Mouse (Mus musculus) T-cell, adult 66 days (primary cell): ENCODE data around the gene Gm10337. TPM values are rescaled to one million over a fixed set of nuclear protein-coding genes. Genes with fewer than 3 reads are reported as not detected.

Source experiments
- total RNA-seq, 2 experiments: library from RNA; stranded (reverse); gene quantifications; 3 replicates in 1 of 2; 4 replicates in 1 of 2; pipeline ENCODE4 v1.2.4; 2023

Gene Gm10337
- 10 to 100 TPM; 16.4 to 31.6 TPM for total RNA-seq

GRCm38 (mm10) chr15:102503447-102503846 is at the start of gene Gm10337:
Gene Gm10337 (plus strand): TSS chr15:102503722.

GRCm38 (mm10) chr15:102458904-102459317 is 44.6 kb upstream of the Gm10337 start, which contains the start of gene Prr13:
Gene Prr13 (plus strand): TSS chr15:102459028.

GRCm38 (mm10) chr15:102470183-102470604 is 33.3 kb upstream of the Gm10337 start, which contains the start of gene Pcbp2:
Gene Pcbp2 (plus strand): TSS chr15:102470539.

GRCm38 (mm10) chr15:102516728-102517404 is 13.3 kb downstream of the Gm10337 start, which contains the start of gene Map3k12:
Gene Map3k12 (minus strand): TSS chr15:102517064.

GRCm38 (mm10) chr15:102517976-102518858 is 14.7 kb downstream of the Gm10337 start, which contains the start of gene Tarbp2:
Gene Tarbp2 (plus strand): TSS chr15:102518192.

GRCm38 (mm10) chr15:102524892-102525485 is 21.5 kb downstream of the Gm10337 start, which contains the start of gene Npff:
Gene Npff (minus strand): TSS chr15:102524942.

Other genes starting within 250 kb of the Gm10337 start
- gene Rarg, start 246.2 kb upstream of the Gm10337 start, total RNA-seq, result 10 to 100 TPM; 44.9 to 62.2 TPM
- gene Gm9918, start 233.2 kb upstream of the Gm10337 start, total RNA-seq, result not detected
- gene Mfsd5, start 224.3 kb upstream of the Gm10337 start, total RNA-seq, result 10 to 100 TPM; 35.3 to 39.6 TPM
- gene Espl1, start 207.5 kb upstream of the Gm10337 start, total RNA-seq, result 1 to 10 TPM; 5.4 to 6.7 TPM
- 100 to 1,000 TPM; 523 to 527 TPM for gene Pfdn5, start 177.6 kb upstream of the Gm10337 start, total RNA-seq
- 10 to 100 TPM; 65.7 to 81.3 TPM for gene Myg1, start 172.0 kb upstream of the Gm10337 start, total RNA-seq
- gene Aaas, start 153.0 kb upstream of the Gm10337 start, total RNA-seq, result 10 to 100 TPM; 39.7 to 48.7 TPM
- not detected for gene Sp7, start 136.5 kb upstream of the Gm10337 start, total RNA-seq
- 100 to 1,000 TPM; 143 to 147 TPM for gene Sp1, start 97.6 kb upstream of the Gm10337 start, total RNA-seq
- 1 to 10 TPM in 1 of 2 experiments, under 1 TPM in 1; 0.84 to 8.0 TPM for gene Amhr2, start 58.4 kb upstream of the Gm10337 start, total RNA-seq
- 10 to 100 TPM; 53.6 to 64.7 TPM for gene Prr13, start 44.7 kb upstream of the Gm10337 start, total RNA-seq
- 100 to 1,000 TPM; 782 to 825 TPM for gene Pcbp2, start 33.2 kb upstream of the Gm10337 start, total RNA-seq
- 1 to 10 TPM; 4.7 to 4.8 TPM for gene Map3k12, start 13.3 kb downstream of the Gm10337 start, total RNA-seq
- 10 to 100 TPM; 58.8 to 62.3 TPM for gene Tarbp2, start 14.5 kb downstream of the Gm10337 start, total RNA-seq
- gene Npff, start 21.2 kb downstream of the Gm10337 start, total RNA-seq, result 10 to 100 TPM; 17.6 to 18.6 TPM
- 1 to 10 TPM in 1 of 2 experiments, not detected in 1; 4.3 TPM for gene Gm28047, start 121.3 kb downstream of the Gm10337 start, total RNA-seq
- 100 to 1,000 TPM; 116 to 133 TPM for gene Atf7, start 121.7 kb downstream of the Gm10337 start, total RNA-seq
- gene Atp5g2, start 168.6 kb downstream of the Gm10337 start, total RNA-seq, result 1 to 10 TPM; 2.5 to 5.1 TPM
- gene Calcoco1, start 218.5 kb downstream of the Gm10337 start, total RNA-seq, result 10 to 100 TPM; 46.0 to 49.3 TPM